Mouse (Mus musculus): ENCODE data around the gene Tbx5. TPM values are rescaled to one million over a fixed set of nuclear protein-coding genes. Genes with fewer than 3 reads are reported as not detected.

Tbx5 gene
- polyA plus RNA-seq (2012; rRNA removed): 0.06 and 0.32 TPM in 2 replicates

DNA sequence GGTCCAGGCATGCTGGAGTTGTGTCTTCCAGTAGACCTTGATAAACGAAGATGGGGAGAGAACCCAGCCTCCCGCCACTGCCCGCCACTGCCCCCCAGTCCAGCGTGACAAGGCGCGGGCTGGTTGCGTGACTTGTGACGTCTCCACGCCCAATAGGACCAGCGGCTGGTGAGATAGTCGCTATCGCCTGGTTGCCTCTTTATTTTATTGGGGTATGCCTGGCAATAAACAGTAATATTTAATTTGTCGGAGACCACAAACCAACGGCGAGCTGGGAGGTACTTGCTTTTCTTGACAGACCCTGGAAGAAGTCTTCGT, at the start of gene Tbx5:
Tbx5 (plus strand) TSS at position 190 of the 318 bp plus-strand sequence.

Other genes starting within 250 kb of the Tbx5 start
- 11.5 and 17.1 TPM in 2 replicates for gene Tbx3, start 162.0 kb upstream of the Tbx5 start, polyA plus RNA-seq (2012; rRNA removed)